Mouse (Mus musculus): ENCODE data around the gene Pdzd3.

GRCm38 (mm10) chr9:44212406-44212805 lies 38.9 kb downstream of the Pdzd3 start:
- TF ChIP-seq POLR2A (IDR thresholded peaks at IDR 0.05; ENCODE audit: control insufficient read depth, low read depth, low read length) (no peak), CTCF (IDR thresholded peaks at IDR 0.05; ENCODE audit: control insufficient read depth, insufficient read depth, insufficient replicate concordance, low read depth, low read length) (no peak)

Measured in testis, adult 2 months (tissue).